Mouse (Mus musculus) adrenal gland, adult 8-10 months (tissue): ENCODE data around the gene Fbxw13. TPM values are rescaled to one million over a fixed set of nuclear protein-coding genes. Genes with fewer than 3 reads are reported as not detected.
"Not testable (repeated sequence)": the region's sequence is repeated elsewhere in the genome, so short reads cannot be mapped to it uniquely, and the experiment has no call there.

Experiments
- DNase-seq: peaks from one replicate; pipeline ENCODE4 v3.0.0; 2022
- total RNA-seq, 4 experiments: library from RNA; stranded (reverse); gene quantifications; 2 replicates each; pipeline ENCODE4 v1.2.4; 2022

Fbxw13 gene
- not detected for total RNA-seq

GRCm38 (mm10) chr9:109195875-109196274, at the start of gene Fbxw13:
Gene Fbxw13 (minus strand): TSS chr9:109195975.
- DNase-seq, result not testable (repeated sequence)

- no peak for DNase-seq
Measured at GRCm38 (mm10) chr9:109234654-109235053, 38.9 kb upstream of the Fbxw13 start, which contains the start of gene Fbxw20. Gene Fbxw20 (minus strand): TSS chr9:109234754.

DNA sequence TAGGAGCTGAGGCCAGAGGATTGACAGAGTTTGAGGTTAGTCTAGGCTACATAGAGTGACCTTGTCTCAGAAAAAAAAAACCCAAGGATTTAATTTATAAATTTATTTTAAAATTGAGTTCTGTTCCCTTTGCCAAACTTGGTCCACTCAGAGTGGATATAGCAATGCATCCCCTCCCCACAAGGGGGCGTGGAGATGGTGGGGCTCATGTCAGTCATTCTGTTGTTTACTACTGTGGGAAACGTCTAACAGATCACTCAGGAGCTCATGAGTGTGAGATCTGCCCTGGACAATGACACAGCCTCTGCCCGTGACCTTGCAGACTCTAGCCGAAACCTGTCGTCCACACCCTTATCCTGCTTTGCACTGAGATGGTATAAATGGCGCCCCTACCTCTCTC, 22.7 kb upstream of the Fbxw13 start:
- DNase-seq, result no peak

DNA sequence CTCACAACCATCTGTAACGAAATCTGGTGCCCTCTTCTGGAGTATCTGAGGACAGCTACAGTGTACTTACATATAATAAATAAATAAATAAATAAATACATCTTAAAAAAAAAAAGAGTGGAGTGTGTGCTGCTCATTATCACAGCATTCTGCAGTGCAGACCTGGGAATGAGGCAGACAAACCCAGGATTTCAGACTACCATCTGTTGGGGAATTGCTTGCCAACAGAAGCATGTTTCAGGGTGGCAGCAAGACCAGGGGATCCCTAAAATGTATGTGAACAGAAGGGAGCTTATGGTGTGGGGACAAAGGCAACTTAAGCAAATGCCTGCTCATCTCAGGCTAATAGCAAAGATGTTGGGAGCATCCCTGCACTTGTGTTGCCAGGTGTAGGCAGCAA, 5.6 kb upstream of the Fbxw13 start:
- not testable (repeated sequence) for DNase-seq

GRCm38 (mm10) chr9:109200349-109200748, 4.6 kb upstream of the Fbxw13 start:
- no peak for DNase-seq

DNA sequence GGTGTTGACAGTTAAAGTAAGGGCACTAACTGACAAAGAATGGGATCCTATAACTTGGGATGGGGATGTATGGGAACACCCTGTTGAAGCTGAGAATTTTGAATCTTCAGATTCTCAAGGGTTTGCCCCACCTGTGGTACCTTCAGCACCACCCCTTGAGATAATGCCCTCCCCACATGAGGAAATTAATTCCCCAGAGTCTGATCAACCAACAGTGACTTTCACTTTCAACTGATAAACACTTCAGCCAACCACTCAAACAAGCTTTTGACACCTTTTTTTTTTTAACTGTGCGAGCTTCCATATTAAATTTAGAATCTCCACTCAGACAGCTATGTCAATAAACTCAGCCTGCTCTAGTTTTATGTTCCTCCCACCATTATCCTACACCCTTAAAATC, 3.6 kb upstream of the Fbxw13 start:
- no peak for DNase-seq

DNA sequence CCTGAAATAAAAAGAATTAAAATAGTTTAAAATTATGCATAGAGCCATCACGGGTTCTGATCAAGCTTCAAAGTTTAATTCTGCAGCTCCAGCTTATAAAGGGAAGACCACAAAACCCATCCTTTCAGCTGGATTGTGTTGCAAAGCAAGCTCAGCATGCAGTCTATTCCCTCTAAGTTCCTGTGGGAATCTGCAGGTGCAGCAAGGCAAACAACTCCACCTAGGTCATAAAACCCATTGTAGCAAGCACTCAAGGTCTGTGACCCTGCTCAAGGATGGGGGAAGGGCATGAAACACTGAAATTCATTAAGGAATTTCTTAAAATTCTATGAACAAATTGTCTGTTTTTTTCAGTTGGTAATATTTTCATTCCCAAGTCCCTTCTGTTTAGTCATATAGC, 18.6 kb downstream of the Fbxw13 start:
- no peak for DNase-seq

DNA sequence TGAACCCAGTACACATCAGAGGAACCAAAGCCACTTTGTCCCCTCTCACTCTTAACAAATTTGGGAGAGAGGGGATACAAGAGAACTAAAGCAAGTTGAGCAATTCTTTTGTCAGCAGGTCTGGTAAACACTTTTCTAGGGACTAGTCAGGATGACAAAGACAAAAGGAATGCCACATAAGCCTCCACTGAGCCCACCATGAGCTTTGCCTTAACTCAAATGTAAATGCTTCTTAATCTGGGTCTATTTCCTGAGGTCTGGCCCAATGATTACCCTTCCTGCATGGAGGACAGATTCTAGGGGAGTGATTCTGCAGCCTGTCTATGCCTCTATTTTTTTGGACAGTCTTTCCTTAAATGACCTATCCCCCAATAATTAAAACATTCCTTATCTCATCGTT, 19.5 kb downstream of the Fbxw13 start:
- DNase-seq, result no peak

DNA sequence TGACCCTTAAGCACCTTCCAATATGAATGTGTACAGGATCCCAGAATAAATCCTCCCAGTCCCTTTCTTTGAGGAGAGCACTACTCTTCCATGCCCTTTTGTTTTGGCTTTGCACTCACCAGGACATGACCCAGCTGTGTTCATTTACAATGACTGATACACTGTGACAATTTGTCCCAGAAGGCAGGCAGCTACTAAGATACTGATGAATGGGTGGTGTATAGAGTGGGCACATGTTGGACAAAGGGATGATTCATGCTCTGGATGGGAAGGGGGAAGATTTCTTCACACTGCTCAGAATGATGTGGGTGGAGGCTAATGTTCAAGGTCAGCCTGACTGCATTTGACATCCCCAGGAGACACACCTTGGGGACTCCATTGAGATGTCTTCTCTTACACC, 28.5 kb downstream of the Fbxw13 start:
- DNase-seq, result no peak

DNA sequence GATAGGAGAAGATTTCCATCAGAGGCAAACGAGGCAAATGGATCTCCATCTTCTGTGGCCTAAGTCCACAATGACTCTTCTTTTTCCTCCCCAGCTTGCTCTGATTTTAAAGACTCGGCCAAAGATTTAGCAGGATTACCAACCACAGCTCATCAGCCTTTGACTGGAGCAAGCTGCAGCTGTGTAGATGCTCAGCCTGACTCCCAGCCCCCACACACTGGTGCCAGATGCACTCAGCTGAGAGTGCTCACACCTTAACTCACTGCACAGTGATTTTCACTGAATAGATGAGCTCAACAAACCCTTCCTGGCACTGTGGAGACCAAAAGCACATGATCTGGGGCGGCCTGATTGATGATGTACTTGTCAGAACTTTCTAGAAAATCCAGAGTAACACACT, 33.8 kb downstream of the Fbxw13 start, which contains the start of gene Fbxw21:
TSS of gene Fbxw21 (minus strand) at position 101 of the 400 bp plus-strand sequence.
- no peak for DNase-seq

DNA sequence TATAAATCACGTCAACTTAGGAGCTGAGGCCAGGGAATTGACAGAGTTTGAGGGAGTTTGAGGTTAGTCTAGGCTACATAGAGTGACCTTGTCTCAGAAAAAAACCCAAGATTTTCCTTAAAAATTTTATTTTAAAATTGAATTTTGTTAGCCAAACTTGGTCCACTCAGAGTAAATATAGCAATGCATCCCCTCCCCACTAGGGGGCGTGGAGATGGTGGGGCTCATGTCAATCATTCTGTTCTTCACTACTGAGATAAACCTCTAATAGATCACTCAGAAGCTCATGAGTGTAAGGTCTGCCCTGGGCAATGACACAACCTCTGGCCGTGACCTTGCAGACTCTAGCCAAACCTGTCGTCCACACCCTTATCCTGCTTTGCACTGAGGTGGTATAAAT, 55.4 kb downstream of the Fbxw13 start:
- DNase-seq, result not testable (repeated sequence)

DNA sequence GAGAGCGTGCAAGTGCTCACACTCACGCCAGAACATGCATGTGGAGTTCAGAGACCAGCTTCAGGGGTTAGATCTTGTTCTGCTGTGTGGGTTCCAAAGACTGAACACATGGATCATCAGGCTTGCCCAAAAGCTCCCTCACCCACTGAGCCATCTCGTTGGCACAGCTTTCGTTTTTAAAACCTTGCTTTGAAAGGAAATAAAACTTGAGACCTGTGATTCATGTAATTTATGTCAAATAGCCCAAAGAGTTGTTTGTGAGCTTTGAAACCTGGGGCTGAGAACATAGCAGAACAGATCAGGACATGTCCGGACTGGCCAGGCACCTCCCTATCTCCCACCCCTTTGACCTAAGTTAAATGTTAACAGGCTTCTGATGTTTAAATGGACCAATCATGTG, 65.7 kb downstream of the Fbxw13 start:
- DNase-seq, result no peak

Other genes starting within 250 kb of the Fbxw13 start
- 10 to 100 TPM in 1 of 4 experiments, 1 to 10 TPM in 3; 2.6 to 12.4 (median 6.9) TPM for gene Col7a1, start 242.4 kb downstream of the Fbxw13 start, total RNA-seq
- 1 to 10 TPM in 1 of 4 experiments, under 1 TPM in 3; 0.31 to 1.0 (median 0.45) TPM for gene Ucn2, start 210.0 kb downstream of the Fbxw13 start, total RNA-seq
- 10 to 100 TPM in 2 of 4 experiments, 1 to 10 TPM in 2; 6.2 to 21.6 (median 12.0) TPM for gene Pfkfb4, start 204.2 kb downstream of the Fbxw13 start, total RNA-seq
- 100 to 1,000 TPM; 126 to 177 (median 159) TPM for gene Shisa5, start 157.4 kb downstream of the Fbxw13 start, total RNA-seq
- gene Trex1, start 136.2 kb downstream of the Fbxw13 start, total RNA-seq, result 10 to 100 TPM; 19.0 to 25.3 (median 21.7) TPM
- 10 to 100 TPM; 16.3 to 27.7 (median 22.2) TPM for gene Atrip, start 121.9 kb downstream of the Fbxw13 start, total RNA-seq
- 10 to 100 TPM; 17.3 to 20.0 (median 18.7) TPM for gene Ccdc51, start 113.5 kb downstream of the Fbxw13 start, total RNA-seq
- 100 to 1,000 TPM; 342 to 453 (median 370) TPM for gene Tma7, start 113.4 kb downstream of the Fbxw13 start, total RNA-seq
- 100 to 1,000 TPM; 128 to 173 (median 140) TPM for gene Plxnb1, start 100.6 kb downstream of the Fbxw13 start, total RNA-seq
- gene Fbxw21, start 33.9 kb downstream of the Fbxw13 start, total RNA-seq, result not detected
- not detected for gene Fbxw20, start 38.8 kb upstream of the Fbxw13 start, total RNA-seq
- gene Fbxw14, start 91.7 kb upstream of the Fbxw13 start, total RNA-seq, result not detected
- gene Fbxw28, start 143.7 kb upstream of the Fbxw13 start, total RNA-seq, result not detected
- gene Fbxw22, start 208.3 kb upstream of the Fbxw13 start, total RNA-seq, result not detected